Mouse (Mus musculus) E14TG2a.4 (cell line): Measurements from ENCODE around the gene Tcap.

Source experiments
- CTCF ChIP-seq: conservative IDR thresholded peaks from 2 replicates; pipeline ENCODE4 v1.5.1; 2014; ENCODE audit warnings: low read length
- POU5F1 ChIP-seq: IDR thresholded peaks from 2 replicates; pipeline ENCODE4 v1.6.1; 2014; ENCODE audit warnings: low read length, borderline replicate concordance

DNA sequence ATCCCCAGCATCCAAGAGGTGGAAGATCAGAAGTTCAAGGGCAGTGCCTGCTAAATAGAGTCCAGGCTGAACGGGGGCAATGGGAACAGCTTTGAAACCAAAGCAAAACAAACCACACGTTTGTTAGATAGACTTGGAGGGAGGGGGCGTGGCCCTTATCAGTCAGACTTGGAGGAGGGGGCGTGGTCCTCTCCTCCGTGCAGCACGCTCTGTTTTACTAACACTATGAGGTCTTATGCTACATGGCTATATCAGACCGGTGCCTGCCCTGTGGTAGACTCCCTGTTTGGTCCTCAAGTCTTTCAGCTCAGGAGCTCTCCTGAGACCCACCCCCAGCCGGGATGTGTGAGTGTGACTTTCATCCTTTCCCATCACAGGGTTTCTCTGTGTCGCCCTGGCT is 48.4 kb upstream of the Tcap start:
- TF ChIP-seq POU5F1 (no peak), CTCF (no peak)
